Mouse (Mus musculus) adrenal gland, postnatal 10 days (tissue): Measurements from ENCODE around the gene Zyx. TPM values are rescaled to one million over a fixed set of nuclear protein-coding genes. Genes with fewer than 3 reads are reported as not detected.

Source experiments
- DNase-seq: peaks from one replicate; pipeline ENCODE4 v3.0.0; 2021; ENCODE audit warnings: mixed read lengths
- total RNA-seq, 2 experiments: library from RNA; stranded (reverse); gene quantifications; 2 replicates each; pipeline ENCODE4 v1.2.3; 2021

Gene Zyx
- total RNA-seq, 2 experiments from 2014 or later: 73.1 to 112 TPM

DNA sequence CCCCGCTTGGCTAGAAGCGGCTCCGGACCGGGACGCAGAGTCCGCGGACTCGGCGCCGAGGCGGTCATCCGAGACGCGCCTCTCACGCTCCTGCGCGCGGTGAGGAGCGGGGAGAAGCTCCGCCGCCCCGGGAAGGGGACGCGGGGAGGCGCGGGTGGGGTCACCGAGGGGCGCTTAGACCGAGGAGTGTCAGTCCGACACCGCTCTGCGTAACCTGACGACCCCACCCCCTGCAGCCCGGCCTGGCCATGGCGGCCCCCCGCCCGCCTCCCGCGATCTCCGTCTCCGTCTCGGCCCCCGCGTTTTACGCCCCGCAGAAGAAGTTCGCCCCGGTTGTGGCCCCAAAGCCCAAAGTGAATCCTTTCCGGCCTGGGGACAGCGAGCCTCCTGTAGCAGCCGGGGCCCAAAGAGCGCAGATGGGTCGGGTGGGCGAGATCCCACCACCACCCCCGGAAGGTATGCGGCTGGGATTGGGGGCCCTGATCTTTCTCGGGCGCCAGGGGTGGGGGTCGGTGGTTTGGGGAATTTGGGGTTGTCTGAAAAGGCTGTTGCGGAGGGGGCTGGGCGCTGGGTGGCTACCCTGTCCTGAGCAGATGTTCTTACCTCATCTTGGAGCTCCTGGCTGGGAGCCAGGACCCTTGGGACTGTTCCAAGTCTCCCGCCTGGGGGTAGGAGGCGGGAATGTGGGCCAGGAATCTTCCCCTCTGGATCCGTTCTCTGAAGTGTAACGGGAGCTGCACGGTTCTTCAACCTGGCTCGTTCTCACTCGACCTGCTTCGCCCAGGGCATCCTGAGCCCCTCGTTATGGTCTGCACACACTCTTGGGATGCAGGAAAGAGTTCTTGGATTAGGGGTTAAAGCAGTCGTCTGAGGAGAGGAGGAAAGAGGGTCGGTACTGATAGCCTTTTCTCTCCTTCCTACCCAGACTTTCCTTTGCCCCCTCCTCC, 864 bp downstream of the Zyx start:
- peak; percentile 91 for DNase-seq

DNA sequence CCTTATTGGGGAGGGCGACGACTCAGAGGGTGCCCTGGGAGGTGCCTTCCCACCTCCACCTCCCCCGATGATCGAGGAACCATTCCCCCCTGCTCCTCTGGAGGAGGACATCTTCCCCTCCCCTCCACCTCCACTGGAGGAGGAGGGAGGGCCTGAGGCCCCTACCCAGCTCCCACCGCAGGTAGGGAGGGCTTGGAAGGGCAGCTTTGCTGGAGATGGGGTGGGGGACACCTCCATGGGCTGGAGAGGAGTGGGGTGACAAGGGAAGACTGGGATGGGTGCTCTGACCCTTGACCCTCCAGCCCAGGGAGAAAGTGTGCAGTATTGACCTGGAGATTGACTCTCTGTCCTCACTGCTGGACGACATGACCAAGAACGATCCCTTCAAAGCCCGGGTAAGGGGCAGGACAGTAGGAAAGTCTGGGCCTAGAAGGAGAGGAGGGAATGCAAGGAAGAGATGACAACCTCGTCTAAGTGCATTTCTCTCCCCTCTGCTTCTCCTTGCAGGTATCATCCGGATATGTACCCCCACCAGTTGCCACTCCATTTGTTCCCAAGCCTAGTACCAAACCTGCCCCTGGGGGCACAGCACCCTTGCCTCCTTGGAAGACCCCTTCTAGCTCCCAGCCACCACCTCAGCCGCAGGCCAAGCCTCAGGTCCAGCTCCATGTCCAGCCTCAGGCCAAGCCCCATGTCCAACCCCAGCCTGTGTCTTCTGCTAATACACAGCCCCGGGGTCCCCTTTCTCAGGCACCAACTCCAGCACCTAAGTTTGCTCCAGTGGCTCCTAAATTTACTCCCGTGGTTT, 1.7 kb downstream of the Zyx start:
- no peak for DNase-seq

- no peak for DNase-seq
Measured at GRCm38 (mm10) chr6:42351776-42352485, 2.5 kb downstream of the Zyx start.

- no peak for DNase-seq
Measured at GRCm38 (mm10) chr6:42352486-42352846, 3.0 kb downstream of the Zyx start.

GRCm38 (mm10) chr6:42353180-42353579, 3.8 kb downstream of the Zyx start:
- no peak for DNase-seq

- DNase-seq: peak; percentile 45
Measured at GRCm38 (mm10) chr6:42354076-42355019, 4.9 kb downstream of the Zyx start.

DNA sequence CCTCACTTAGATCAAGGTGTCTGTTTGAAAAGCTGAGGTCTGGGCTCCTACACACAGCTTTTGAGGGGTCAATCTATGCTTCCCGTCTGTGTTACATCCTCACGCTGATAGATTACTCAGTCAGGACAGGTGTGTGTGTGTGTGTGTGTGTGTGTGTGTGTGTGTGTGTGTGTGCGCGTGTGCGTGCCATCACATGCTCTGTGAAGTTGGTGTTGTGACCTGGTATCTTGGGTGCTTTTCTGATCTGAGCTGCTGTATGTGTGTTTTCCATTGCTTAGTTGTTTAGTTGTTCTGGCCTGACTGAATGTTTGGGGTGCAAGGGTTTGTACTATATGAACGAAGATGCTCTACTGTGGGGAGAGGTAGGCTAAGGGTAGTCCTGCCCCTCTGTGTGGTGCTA, 5.9 kb downstream of the Zyx start:
- DNase-seq: no peak

DNA sequence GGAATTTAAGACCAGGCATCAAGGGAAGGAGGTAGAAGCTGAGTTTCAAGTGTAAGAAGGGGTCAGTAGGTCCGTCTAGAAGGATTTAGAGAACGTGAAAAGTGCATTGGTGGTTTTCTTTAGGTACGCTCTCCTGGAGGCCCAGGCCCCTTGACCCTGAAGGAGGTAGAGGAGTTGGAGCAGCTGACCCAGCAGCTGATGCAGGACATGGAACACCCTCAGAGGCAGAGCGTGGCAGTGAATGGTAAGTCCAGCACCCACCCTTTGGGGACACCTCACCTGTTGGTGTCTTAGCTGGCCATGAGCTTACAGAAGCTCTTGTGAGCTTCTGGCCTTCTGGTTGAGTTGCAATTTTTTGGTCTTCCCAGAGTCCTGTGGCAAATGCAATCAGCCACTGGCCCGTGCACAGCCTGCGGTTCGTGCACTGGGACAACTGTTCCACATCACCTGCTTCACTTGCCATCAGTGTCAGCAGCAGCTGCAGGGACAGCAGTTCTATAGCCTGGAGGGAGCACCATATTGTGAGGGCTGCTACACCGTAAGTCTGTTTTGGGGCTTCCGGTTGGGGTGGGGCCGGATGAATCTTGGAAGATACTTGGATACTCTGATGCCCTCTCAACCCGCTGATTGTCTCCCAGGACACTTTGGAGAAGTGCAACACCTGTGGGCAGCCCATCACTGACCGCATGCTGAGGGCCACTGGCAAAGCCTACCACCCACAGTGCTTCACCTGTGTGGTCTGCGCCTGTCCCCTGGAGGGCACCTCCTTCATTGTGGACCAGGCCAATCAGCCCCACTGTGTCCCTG, 6.6 kb downstream of the Zyx start:
- DNase-seq: no peak

DNA sequence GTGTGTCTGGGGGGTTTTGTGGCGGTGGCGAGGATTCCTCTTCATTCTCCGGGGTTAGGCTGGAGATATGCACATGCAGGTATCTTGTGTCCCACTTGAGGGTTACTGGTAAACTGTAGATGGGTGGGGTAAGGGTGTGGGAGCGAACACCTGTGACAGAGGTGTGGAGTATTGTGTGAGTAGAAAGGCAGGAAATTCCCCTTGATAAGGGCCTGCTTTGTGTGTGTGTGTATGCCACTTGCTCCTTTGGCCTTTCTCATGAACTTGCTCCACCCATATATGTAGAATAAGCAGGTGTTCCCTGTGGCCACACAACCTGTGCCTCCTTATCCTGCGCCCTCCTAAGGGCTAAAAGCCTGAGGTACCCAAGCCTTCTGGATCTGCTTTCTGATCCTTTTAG, 7.5 kb downstream of the Zyx start:
- DNase-seq: no peak

DNA sequence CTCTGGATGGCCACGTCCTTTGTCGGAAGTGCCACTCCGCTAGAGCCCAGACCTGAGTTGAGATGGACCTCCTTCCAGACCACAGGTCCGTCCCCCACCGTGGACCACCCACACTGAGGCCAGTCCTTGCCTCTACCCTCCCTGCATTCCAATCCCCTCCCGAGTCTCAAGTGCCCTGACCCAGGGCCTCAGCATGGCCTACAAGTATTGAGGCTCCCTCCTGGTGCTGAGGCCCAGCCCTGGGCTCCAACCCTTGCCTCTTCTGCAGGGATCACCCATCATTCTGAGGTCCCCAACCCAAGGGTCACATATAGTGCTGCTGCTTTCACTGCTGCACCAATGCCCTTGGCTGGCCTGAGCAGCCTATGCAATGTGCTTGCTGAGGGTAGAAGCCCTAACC, 8.5 kb downstream of the Zyx start:
- DNase-seq: no peak

- DNase-seq: no peak
Measured at GRCm38 (mm10) chr6:42358901-42359300, 9.5 kb downstream of the Zyx start.

DNA sequence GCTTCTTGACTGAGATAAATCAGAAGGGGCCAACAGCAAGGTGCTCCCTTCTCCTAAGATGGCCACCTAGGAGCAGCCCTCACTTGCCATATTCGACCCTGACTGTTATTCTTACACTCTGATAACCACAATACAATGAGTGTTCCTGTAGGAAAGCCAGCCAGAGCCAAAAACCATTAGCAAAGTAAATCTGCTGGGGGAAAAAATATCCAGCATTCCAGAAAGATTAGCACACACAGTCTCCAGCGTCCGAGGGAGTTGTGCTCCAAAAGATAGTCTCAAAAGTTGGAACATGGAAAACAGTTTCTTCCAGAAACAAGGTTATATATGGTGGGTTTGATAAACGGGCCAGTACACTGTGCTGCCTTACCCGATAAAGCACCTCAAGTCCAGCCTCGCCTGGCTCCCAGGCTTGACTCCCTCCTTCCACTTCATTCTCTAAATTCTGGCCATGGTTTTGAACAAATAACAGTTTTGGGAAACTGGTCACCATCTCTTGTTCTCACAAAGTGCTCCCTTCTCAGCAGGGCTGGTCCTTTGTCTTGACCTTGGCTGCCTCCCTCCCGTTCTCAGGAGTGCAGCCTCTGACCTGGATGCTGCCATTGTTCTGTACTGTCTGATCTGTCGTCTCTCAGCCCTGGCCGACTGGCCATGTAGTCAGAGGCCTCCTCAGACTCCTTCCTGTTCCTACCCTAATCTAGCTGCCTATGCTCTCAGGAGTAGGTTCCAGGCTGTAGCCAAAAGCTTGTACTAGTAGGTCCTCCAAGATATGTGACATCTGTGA, 10.1 kb downstream of the Zyx start:
- no peak for DNase-seq

- DNase-seq: no peak
Measured at GRCm38 (mm10) chr6:42360231-42360840, 10.9 kb downstream of the Zyx start.

GRCm38 (mm10) chr6:42361041-42361895, 11.8 kb downstream of the Zyx start:
- no peak for DNase-seq

DNA sequence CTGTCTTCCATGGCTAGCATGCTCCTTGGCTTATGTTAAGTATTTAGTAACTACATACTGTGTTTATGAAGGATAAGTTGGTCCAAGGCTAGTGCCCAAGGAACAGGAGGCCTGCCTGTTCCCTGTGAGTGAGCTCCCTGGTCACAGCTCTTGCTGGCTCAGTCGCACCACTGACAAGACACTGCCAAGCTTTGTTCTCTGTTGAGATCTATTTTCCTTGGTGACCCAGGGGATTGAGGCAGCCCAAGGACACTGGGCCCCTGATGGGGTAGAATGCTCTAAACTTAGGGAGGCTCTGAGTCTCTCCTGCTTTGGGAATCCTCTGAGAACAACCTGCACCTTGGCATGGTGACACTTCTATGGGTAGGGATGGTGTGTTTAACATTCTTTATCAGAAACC, 12.6 kb downstream of the Zyx start:
- DNase-seq: no peak

DNA sequence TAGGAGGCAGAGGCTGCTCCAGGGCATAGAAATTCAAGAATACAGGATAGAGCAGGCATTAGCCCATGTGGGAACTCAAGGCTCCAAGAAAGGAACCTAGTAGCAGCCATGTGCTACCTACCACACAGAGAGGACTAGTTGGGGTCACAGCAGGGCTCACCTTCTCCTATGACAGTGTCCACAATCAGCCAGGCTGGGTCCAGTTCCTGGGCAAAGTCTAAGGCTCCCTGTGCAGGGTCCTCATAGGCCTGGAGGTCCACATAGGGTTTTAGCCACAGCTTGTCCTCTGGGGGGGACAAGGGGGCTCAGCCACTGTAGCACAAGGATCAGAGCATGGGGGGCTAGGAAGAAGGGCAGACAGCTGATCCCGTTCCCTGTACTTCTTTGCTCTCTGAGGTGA, 13.1 kb downstream of the Zyx start:
- DNase-seq: no peak

DNA sequence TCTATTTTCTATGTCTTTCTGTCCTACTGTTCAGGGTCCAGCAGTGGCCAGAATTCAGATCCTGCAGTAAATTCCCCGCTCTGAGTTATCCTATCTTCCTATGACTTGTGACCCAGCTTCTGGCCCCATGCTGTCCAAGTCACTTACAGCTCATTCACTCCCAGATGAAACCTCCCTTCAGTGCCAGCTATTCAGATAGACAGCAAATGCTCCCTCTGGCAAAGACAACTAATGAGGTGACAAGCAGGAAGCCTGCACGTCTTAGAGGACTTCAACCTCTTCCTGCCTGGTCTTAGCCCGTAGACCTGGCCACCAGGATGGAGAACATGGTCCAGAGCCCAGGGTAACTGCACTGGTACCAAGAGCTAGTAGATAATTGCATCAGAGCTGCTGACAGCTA, 13.5 kb downstream of the Zyx start:
- no peak for DNase-seq

GRCm38 (mm10) chr6:42364066-42364465, 14.6 kb downstream of the Zyx start:
- DNase-seq: no peak
